Mouse (Mus musculus) monocyte, adult 2 months (primary cell): Measurements from ENCODE around the gene Emx1.

Source experiments
- DNase-seq, 2 experiments: peaks; one replicate each; pipeline ENCODE4 v3.0.0; 2022; ENCODE audit warnings: low spot score in 2 of 2, low read depth in 1 of 2

Emx1 gene

GRCm38 (mm10) chr6:85224442-85224891 is 37.2 kb downstream of the Emx1 start:
- no peak for DNase-seq

- DNase-seq = no peak
Measured at GRCm38 (mm10) chr6:85226570-85226969, 39.3 kb downstream of the Emx1 start.

GRCm38 (mm10) chr6:85227520-85227919 is 40.3 kb downstream of the Emx1 start:
- DNase-seq = no peak

GRCm38 (mm10) chr6:85230762-85231161 is 43.5 kb downstream of the Emx1 start:
- DNase-seq = no peak

GRCm38 (mm10) chr6:85231469-85231868 is 44.2 kb downstream of the Emx1 start:
- no peak for DNase-seq

- DNase-seq = no peak
Measured at GRCm38 (mm10) chr6:85232045-85232444, 44.8 kb downstream of the Emx1 start.

GRCm38 (mm10) chr6:85232836-85233623 is 45.8 kb downstream of the Emx1 start:
- DNase-seq = no peak

- no peak for DNase-seq
Measured at GRCm38 (mm10) chr6:85234796-85235195, 47.6 kb downstream of the Emx1 start.

GRCm38 (mm10) chr6:85237001-85237400 is 49.8 kb downstream of the Emx1 start:
- DNase-seq = no peak

GRCm38 (mm10) chr6:85237595-85238337 is 50.5 kb downstream of the Emx1 start:
- no peak for DNase-seq

- peak; percentile 8 to 11 for DNase-seq
Measured at GRCm38 (mm10) chr6:85239044-85239489, 51.8 kb downstream of the Emx1 start.

- DNase-seq = no peak
Measured at GRCm38 (mm10) chr6:85249821-85250220, 62.6 kb downstream of the Emx1 start.

GRCm38 (mm10) chr6:85250811-85251241 is 63.6 kb downstream of the Emx1 start:
- no peak for DNase-seq

GRCm38 (mm10) chr6:85252251-85253058 is 65.2 kb downstream of the Emx1 start:
- DNase-seq = no peak

- DNase-seq = no peak
Measured at GRCm38 (mm10) chr6:85253275-85253674, 66.0 kb downstream of the Emx1 start.
